Mouse (Mus musculus): Measurements from ENCODE around the gene C530025M09Rik. TPM values are rescaled to one million over a fixed set of nuclear protein-coding genes. Genes with fewer than 3 reads are reported as not detected.

Gene C530025M09Rik
- polyA plus RNA-seq, 1 experiment = not detected

- no peak overlapping the region for H3K4me3 ChIP-seq (ENCODE audit: insufficient read depth, low read depth, low read length)
- WGBS = 84% methylated on average over 3 of the region's 3 CpGs
- peaks cover 2% of the 10 kb centered on the region for H3K4me1 ChIP-seq (ENCODE audit: control insufficient read depth, insufficient read depth, low read length)
- H3K27ac ChIP-seq (ENCODE audit: insufficient read depth, low read depth, low read length) = no peak overlapping the region
- no peak for TF ChIP-seq CTCF (IDR thresholded peaks at IDR 0.05; ENCODE audit: insufficient read depth, low read depth, low read length)
- no peak for TF ChIP-seq POLR2A (IDR thresholded peaks at IDR 0.05; ENCODE audit: insufficient read depth, low read depth, low read length)
Measured at GRCm38 (mm10) chr2:149819751-149820150, 11.3 kb downstream of the C530025M09Rik start.

- no peak for TF ChIP-seq CTCF (IDR thresholded peaks at IDR 0.05; ENCODE audit: insufficient read depth, low read depth, low read length)
- no peak for TF ChIP-seq POLR2A (IDR thresholded peaks at IDR 0.05; ENCODE audit: insufficient read depth, low read depth, low read length)
- WGBS = 78% methylated on average over 3 of the region's 3 CpGs
- no peak overlapping the region for H3K27ac ChIP-seq (ENCODE audit: insufficient read depth, low read depth, low read length)
- no peak overlapping the region for H3K4me3 ChIP-seq (ENCODE audit: insufficient read depth, low read depth, low read length)
- H3K4me1 ChIP-seq (ENCODE audit: control insufficient read depth, insufficient read depth, low read length) = peaks cover 2% of the 10 kb centered on the region
Measured at GRCm38 (mm10) chr2:149818395-149818794, 12.6 kb downstream of the C530025M09Rik start.

- WGBS = 81% methylated on average over 2 of the region's 2 CpGs
- no peak overlapping the region for H3K27ac ChIP-seq (ENCODE audit: insufficient read depth, low read depth, low read length)
- no peak for TF ChIP-seq CTCF (IDR thresholded peaks at IDR 0.05; ENCODE audit: insufficient read depth, low read depth, low read length)
- no peaks in the 10 kb centered on the region for H3K4me1 ChIP-seq (ENCODE audit: control insufficient read depth, insufficient read depth, low read length)
- no peak overlapping the region for H3K4me3 ChIP-seq (ENCODE audit: insufficient read depth, low read depth, low read length)
Measured at GRCm38 (mm10) chr2:149812899-149813298, 18.1 kb downstream of the C530025M09Rik start.

- H3K27ac ChIP-seq (ENCODE audit: insufficient read depth, low read depth, low read length) = no peak overlapping the region
- no peak for TF ChIP-seq POLR2A (IDR thresholded peaks at IDR 0.05; ENCODE audit: insufficient read depth, low read depth, low read length)
- H3K4me1 ChIP-seq (ENCODE audit: control insufficient read depth, insufficient read depth, low read length) = no peaks in the 10 kb centered on the region
- H3K4me3 ChIP-seq (ENCODE audit: insufficient read depth, low read depth, low read length) = no peak overlapping the region
- WGBS = 90% methylated on average over 2 of the region's 2 CpGs
Measured at GRCm38 (mm10) chr2:149805256-149805655, 25.8 kb downstream of the C530025M09Rik start.

GRCm38 (mm10) chr2:149804599-149805140 lies 26.3 kb downstream of the C530025M09Rik start:
- WGBS = 87% methylated on average over 3 of the region's 3 CpGs
- Histone ChIP-seq H3K4me1 (ENCODE audit: control insufficient read depth, insufficient read depth, low read length) (no peaks in the 10 kb centered on the region), H3K4me3 (ENCODE audit: insufficient read depth, low read depth, low read length) (no peak overlapping the region), H3K27ac (ENCODE audit: insufficient read depth, low read depth, low read length) (no peak overlapping the region)
- TF ChIP-seq POLR2A (IDR thresholded peaks at IDR 0.05; ENCODE audit: insufficient read depth, low read depth, low read length) (no peak), CTCF (IDR thresholded peaks at IDR 0.05; ENCODE audit: insufficient read depth, low read depth, low read length) (no peak)

GRCm38 (mm10) chr2:149798613-149799012 lies 32.4 kb downstream of the C530025M09Rik start:
- WGBS = 28% methylated on average over 3 of the region's 3 CpGs
- Histone ChIP-seq H3K27ac (ENCODE audit: insufficient read depth, low read depth, low read length) (no peak overlapping the region), H3K4me1 (ENCODE audit: control insufficient read depth, insufficient read depth, low read length) (no peaks in the 10 kb centered on the region), H3K4me3 (ENCODE audit: insufficient read depth, low read depth, low read length) (no peak overlapping the region)
- TF ChIP-seq CTCF (IDR thresholded peaks at IDR 0.05; ENCODE audit: insufficient read depth, low read depth, low read length) (no peak), POLR2A (IDR thresholded peaks at IDR 0.05; ENCODE audit: insufficient read depth, low read depth, low read length) (no peak)

Other genes starting within 250 kb of the C530025M09Rik start
- not detected in 2 replicates for gene Syndig1, start 2.0 kb downstream of the C530025M09Rik start, polyA plus RNA-seq (2012; ENCODE audit: insufficient read depth, insufficient read length, low replicate concordance, missing spikeins)

Data from olfactory bulb, adult 2 months (tissue).